Mouse (Mus musculus) hindlimb bud, embryonic 11.5 days (tissue): ENCODE data around the gene Crygd.
A peak's percentile ranks its signal among the peaks of the same experiment; 100 is the strongest.
"Not testable (repeated sequence)": the region's sequence is repeated elsewhere in the genome, so short reads cannot be mapped to it uniquely, and the experiment has no call there.

ENCODE experiments used
- DNase-seq: peaks from one replicate; pipeline ENCODE4 v3.0.0-alpha.2; 2012; ENCODE audit warnings: low read depth, low spot score; ENCODE audit errors: extremely low spot score

Crygd gene

GRCm38 (mm10) chr1:65063352-65063751, at the start of gene Crygd:
Gene Crygd, minus strand, starts transcription at chr1:65063452.
- DNase-seq: no peak

- no peak for DNase-seq
Measured at GRCm38 (mm10) chr1:65112807-65113196, 49.5 kb upstream of the Crygd start.

DNA sequence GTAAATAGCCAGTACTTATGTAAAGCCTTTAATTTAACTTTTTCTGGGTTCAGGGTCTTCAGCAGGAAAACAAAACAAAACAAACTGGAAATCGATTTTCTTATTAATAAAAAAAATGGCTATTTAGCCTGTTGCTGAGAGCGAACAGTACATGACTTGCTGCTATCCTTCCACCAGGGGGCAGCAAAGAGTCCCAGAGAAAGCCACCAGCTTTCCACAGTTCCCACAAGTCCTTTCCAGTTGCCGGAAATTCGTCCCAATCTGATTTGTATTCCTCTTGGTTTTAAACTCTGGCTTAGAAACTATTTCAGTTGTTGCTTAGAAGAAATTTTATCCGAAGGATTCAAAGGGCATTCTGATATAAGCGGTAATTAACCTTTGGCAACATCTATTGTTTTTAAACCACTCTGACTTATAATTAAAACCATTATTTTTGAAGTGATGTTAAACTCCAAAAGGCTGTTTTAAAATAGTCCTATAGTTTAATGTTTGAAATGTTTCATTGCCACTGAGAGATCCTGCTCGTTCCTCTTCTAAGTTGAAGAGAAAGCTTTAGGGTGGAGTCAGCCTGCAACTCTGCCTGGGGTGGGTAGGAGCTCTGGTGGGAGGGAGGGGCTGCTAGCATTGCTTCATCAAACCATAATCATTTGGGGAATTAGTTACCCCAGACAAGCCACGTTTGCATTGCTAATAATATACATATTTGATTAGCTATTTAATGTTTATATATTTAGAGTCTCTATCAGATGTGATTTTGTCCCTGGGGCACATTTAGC, 49.0 kb upstream of the Crygd start:
- peak; percentile 90 for DNase-seq

GRCm38 (mm10) chr1:65109756-65110435, 46.6 kb upstream of the Crygd start:
- no peak for DNase-seq

GRCm38 (mm10) chr1:65109196-65109595, 45.9 kb upstream of the Crygd start:
- no peak for DNase-seq

- no peak for DNase-seq
Measured at GRCm38 (mm10) chr1:65107654-65108279, 44.5 kb upstream of the Crygd start.

- no peak for DNase-seq
Measured at GRCm38 (mm10) chr1:65103273-65103672, 40.0 kb upstream of the Crygd start, which contains the start of gene Cryga. Gene Cryga, minus strand, starts transcription at chr1:65103373.

- no peak for DNase-seq
Measured at GRCm38 (mm10) chr1:65096953-65097352, 33.7 kb upstream of the Crygd start.

- no peak for DNase-seq
Measured at GRCm38 (mm10) chr1:65091566-65091965, 28.3 kb upstream of the Crygd start.

DNA sequence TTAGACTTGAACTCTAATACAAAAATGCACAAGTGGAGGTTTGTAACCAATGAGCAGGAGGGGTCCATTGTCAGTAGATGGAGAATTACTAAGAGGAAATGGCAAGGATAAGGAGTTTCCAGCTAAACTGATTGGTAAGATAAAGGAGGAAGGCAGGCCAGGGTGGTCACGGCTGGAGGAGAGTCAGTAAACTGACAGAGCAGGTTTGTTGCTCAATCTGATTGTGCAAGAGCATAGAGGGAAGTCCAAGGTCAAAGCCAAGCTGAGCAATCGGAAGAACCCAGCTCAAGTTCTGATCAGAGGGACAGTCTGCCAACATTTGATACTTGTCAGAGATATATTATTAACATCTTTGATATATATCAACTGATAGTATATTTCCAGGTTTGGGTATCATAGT, 27.1 kb upstream of the Crygd start:
- no peak for DNase-seq

DNA sequence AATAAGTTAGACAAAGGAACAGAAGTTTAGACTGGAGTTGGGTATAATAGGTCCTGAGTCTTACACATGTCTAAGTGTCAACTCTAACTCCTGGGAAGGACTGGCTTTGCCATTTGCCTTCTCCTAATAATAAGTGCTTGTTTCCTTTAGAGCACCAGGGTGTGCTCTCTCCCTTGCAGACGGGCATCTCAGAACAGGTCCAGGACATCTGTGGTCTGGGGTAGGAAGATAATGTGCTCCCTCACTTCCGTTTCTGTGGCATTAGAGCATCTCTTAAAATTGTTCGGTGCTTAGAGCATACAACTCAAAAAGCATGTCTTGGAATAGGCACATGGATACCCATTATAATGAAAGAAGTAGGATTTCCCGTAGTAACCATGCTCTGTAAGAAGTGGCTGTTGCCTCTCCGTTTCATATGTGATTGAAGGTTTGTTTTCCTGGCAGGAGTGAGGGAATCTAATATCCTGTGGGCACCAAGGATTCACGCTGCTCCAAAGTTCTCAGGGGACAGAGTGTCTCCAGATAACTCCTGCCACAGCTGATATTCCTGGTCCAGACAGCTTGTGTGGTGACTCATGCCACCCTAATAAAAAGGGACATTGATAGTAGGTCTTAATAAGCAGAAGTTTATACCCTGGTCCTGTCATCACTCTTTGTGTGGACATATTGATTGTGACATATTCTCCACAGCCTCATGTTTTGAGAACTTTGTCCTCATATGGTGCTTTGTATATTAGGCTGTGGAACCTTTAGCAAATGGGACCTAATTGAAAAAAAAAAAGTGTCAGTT, 25.5 kb upstream of the Crygd start:
- no peak for DNase-seq

- DNase-seq: no peak
Measured at GRCm38 (mm10) chr1:65082188-65082587, 18.9 kb upstream of the Crygd start, which contains the start of gene Crygb. Gene Crygb, minus strand, starts transcription at chr1:65082288.

- DNase-seq: no peak
Measured at GRCm38 (mm10) chr1:65075607-65076006, 12.4 kb upstream of the Crygd start.

GRCm38 (mm10) chr1:65073589-65073988, 10.3 kb upstream of the Crygd start, which contains the start of gene Crygc:
Gene Crygc, minus strand, starts transcription at chr1:65073689.
- DNase-seq: no peak

GRCm38 (mm10) chr1:65067842-65068241, 4.6 kb upstream of the Crygd start:
- no peak for DNase-seq

DNA sequence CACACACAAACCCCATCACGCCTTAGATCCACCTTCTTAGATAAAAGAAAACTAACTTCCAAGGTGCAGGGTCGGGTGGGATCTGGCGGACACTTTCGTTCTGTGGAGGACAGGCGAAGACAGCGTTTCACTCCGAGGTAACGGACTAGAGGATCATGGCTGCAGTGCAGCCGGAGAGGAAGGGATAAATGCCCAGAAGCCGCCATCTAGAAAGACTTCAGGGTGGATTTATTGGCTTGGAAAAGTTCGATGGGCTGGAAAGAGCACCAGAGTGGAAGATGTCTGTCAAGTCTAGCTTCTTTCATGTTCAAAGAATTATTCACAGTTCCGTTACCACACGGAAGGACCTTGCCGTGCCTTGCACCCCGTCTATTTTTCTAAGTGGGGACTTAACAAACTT, 949 bp upstream of the Crygd start:
- DNase-seq: no peak

- no peak for DNase-seq
Measured at GRCm38 (mm10) chr1:65052140-65052539, 11.1 kb downstream of the Crygd start.

DNA sequence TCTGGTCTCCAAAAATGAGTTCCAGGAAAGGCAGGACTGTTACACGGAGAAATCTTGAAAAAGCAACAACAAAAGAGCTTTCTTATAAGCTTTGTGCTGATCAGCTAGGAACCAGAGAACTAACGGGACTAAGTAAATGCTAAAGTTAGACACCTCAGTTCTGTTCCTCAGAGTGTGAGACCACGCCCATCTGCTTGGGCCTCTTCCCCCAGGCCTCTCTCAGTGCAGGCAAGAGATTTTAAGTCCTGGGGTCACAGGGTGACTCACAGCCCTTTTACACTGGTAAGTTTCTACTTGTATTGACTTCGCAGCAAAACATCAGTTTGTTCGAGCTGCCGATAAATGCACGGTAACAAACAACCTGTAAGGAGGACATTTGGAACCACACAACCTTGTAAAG, 11.6 kb downstream of the Crygd start:
- DNase-seq: no peak

DNA sequence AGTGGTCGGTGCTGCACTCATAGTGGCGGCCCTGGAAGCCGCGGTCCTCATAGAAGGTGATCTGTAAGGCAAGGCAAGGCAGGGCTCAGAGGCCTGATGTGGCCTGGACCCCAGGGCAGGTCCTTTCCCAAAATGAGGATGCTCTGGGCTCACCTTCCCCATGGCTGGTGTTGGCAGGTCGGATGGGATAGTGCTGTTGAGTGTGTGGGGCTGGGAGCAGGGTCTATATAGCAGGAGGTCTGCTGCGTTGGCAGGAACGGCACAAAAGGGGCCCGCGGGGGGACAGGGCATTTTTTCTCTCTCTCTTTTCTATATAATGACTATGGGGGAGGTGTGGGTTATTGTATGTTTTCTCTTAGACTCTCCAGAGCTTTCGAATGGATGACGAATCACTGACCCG, 12.3 kb downstream of the Crygd start, which contains the start of gene Cryge:
Gene Cryge (minus strand): TSS at position 198 of the 400 bp plus-strand sequence.
- DNase-seq: not testable (repeated sequence)

DNA sequence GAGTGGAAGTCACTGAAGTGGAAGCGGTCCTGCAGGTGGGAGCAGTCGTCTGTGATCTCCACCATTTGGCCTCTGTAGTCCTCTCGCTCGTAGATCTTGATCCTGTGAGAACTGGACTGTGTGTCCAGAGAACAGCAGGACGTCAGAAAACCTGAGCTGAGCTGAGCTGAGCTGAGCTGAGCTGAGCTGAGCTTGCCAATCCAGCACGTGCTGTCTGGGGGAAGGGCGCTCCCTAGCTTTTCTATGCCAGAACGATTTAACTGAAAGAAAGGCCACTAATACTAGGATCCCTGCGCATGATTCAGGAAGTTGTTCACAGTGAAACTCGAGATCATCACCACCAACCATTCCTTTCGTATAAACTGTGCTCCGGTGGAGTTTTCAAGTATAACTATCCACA, 14.5 kb downstream of the Crygd start:
- DNase-seq: no peak
